Mouse (Mus musculus) CD4-positive helper T cell, adult 2 months (primary cell): ENCODE results near the gene Stx8.

Experiments
- DNase-seq: peaks from one replicate; pipeline ENCODE4 v3.0.0-alpha.2; 2012; ENCODE audit warnings: low read depth, missing footprints, low spot score

Gene Stx8

GRCm38 (mm10) chr11:68036133-68036959 is 70.4 kb downstream of the Stx8 start:
- DNase-seq: no peak

GRCm38 (mm10) chr11:68037093-68037492 is 71.1 kb downstream of the Stx8 start:
- no peak for DNase-seq

- DNase-seq: no peak
These were observed 72.1 kb downstream of the Stx8 start for GRCm38 (mm10) chr11:68038101-68038500.

GRCm38 (mm10) chr11:68044181-68044580 is 78.2 kb downstream of the Stx8 start:
- DNase-seq: no peak

- peak; percentile 7 for DNase-seq
These were observed 80.9 kb downstream of the Stx8 start for GRCm38 (mm10) chr11:68046916-68047315.

GRCm38 (mm10) chr11:68049261-68050165 is 83.5 kb downstream of the Stx8 start:
- DNase-seq: no peak

- DNase-seq: no peak
These were observed 84.7 kb downstream of the Stx8 start for GRCm38 (mm10) chr11:68050725-68051124.

- DNase-seq: no peak
These were observed 85.3 kb downstream of the Stx8 start for GRCm38 (mm10) chr11:68051305-68051704.

- no peak for DNase-seq
These were observed 92.6 kb downstream of the Stx8 start for GRCm38 (mm10) chr11:68058466-68059201.

GRCm38 (mm10) chr11:68060651-68061050 is 94.7 kb downstream of the Stx8 start:
- DNase-seq: no peak

- DNase-seq: no peak
These were observed 96.1 kb downstream of the Stx8 start for GRCm38 (mm10) chr11:68062116-68062515.

GRCm38 (mm10) chr11:68067806-68068205 is 101.8 kb downstream of the Stx8 start:
- no peak for DNase-seq

- DNase-seq: no peak
These were observed 104.1 kb downstream of the Stx8 start for GRCm38 (mm10) chr11:68070086-68070485.

- no peak for DNase-seq
These were observed 105.8 kb downstream of the Stx8 start for GRCm38 (mm10) chr11:68071836-68072235.

GRCm38 (mm10) chr11:68072597-68073210 is 106.7 kb downstream of the Stx8 start:
- no peak for DNase-seq

- no peak for DNase-seq
These were observed 108.7 kb downstream of the Stx8 start for GRCm38 (mm10) chr11:68074686-68075085.

- no peak for DNase-seq
These were observed 109.3 kb downstream of the Stx8 start for GRCm38 (mm10) chr11:68075331-68075730.

- no peak for DNase-seq
These were observed 113.8 kb downstream of the Stx8 start for GRCm38 (mm10) chr11:68079756-68080155.

GRCm38 (mm10) chr11:68080999-68081398 is 115.0 kb downstream of the Stx8 start:
- DNase-seq: no peak

GRCm38 (mm10) chr11:68082756-68083155 is 116.8 kb downstream of the Stx8 start:
- DNase-seq: no peak

GRCm38 (mm10) chr11:68083562-68083961 is 117.6 kb downstream of the Stx8 start:
- DNase-seq: no peak
